Mouse (Mus musculus): ENCODE measurements around the gene Gpn2. TPM values are rescaled to one million over a fixed set of nuclear protein-coding genes. Genes with fewer than 3 reads are reported as not detected.

Gene Gpn2
- polyA plus RNA-seq, 1 experiment from 2014 or later: 8.6 TPM

DNA sequence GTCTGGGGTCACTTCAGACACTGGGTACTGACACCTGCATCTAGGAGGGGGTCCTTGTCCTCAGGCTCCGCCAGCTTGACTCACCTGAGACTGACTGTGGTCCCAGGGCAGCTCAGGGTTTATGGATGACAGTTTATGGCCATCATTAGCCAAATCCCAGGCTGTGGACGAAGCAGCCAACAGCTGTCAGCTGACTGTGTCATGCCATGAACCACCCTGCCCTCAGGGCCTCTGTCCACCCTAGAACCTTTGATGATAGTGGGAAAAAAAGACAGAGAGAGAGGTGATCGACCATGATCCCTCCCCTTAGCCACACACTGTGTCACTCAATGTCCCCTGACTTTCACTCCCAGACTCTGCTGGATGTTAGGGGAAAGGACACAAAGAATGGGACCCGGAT lies 22.5 kb upstream of the Gpn2 start:
- no peaks in the 10 kb centered on the region for H3K36me3 ChIP-seq (replicated peaks)
- no peaks in the 10 kb centered on the region for H3K9me3 ChIP-seq (replicated peaks)
- H3K9ac ChIP-seq: no peak overlapping the region
- H3K4me3 ChIP-seq (replicated peaks): no peak overlapping the region
- H3K4me1 ChIP-seq (replicated peaks): no peaks in the 10 kb centered on the region; the same call in 1 of the 2 replicates
- ATAC-seq (ENCODE audit: insufficient read depth): no peak
- H3K4me2 ChIP-seq: no peak overlapping the region
- no peak overlapping the region for H3K27ac ChIP-seq (replicated peaks)
- H3K27me3 ChIP-seq: no peaks in the 10 kb centered on the region
- 47% methylated on average over 4 of the region's 4 CpGs for WGBS (ENCODE audit: insufficient replicate concordance)

DNA sequence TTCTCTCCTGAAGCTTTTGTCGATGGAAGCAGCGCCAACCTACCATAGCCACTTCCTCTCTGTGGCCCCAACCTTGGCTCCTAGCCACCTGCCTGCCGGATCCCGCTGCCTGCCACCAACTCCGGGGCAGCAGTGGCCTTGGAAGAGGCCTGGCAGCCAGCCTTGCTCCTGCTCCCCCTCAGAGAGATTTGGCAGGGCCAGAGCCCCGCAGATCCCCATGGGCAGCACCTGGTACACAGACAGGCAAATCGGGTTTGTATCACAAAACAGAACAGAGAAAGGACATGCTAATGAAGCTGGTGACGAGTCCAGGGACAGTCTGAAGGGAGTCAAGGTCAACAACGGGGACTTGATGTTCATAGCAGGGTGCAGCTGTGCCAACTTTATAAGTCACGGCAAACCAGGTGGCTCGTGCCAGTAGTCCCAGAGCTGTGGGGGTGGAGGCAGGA lies 21.0 kb upstream of the Gpn2 start:
- no peak for ATAC-seq (ENCODE audit: insufficient read depth)
- no peaks in the 10 kb centered on the region for H3K27me3 ChIP-seq
- no peaks in the 10 kb centered on the region for H3K9me3 ChIP-seq (replicated peaks)
- no peaks in the 10 kb centered on the region for H3K36me3 ChIP-seq (replicated peaks)
- no peaks in the 10 kb centered on the region; the same call in 1 of the 2 replicates for H3K4me1 ChIP-seq (replicated peaks)
- H3K4me3 ChIP-seq (replicated peaks): no peak overlapping the region
- H3K4me2 ChIP-seq: no peak overlapping the region
- no peak overlapping the region for H3K9ac ChIP-seq
- no peak overlapping the region for H3K27ac ChIP-seq (replicated peaks)
- WGBS (ENCODE audit: insufficient replicate concordance): 62% methylated on average over 11 of the region's 11 CpGs

DNA sequence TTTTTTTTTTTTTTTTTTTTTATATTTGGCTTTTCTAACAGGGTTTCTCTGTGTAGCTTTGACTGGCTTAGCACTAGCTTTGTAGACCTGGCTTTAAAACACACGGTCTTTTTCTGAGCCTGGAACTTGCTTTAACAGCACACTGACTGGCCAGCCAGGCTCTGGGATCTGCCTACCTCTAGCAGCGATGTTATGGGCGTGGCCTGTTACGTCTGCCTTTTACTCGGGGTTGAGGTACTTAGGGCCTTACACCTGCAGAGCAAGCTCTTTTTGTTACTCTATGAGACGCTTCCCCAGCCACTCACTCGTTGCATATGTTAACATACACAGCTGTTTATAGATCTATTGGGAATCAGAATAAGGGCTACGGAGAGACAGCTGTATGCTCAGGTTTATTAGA lies 16.9 kb upstream of the Gpn2 start:
- no peak overlapping the region for H3K9ac ChIP-seq
- WGBS (ENCODE audit: insufficient replicate concordance): 23% methylated on average over 8 of the region's 8 CpGs
- ATAC-seq (ENCODE audit: insufficient read depth): no peak
- no peaks in the 10 kb centered on the region for H3K27me3 ChIP-seq
- peaks cover 3% of the 10 kb centered on the region; the same call in 1 of the 2 replicates for H3K4me1 ChIP-seq (replicated peaks)
- no peak overlapping the region for H3K27ac ChIP-seq (replicated peaks)
- no peaks in the 10 kb centered on the region for H3K36me3 ChIP-seq (replicated peaks)
- H3K4me2 ChIP-seq: no peak overlapping the region
- no peaks in the 10 kb centered on the region for H3K9me3 ChIP-seq (replicated peaks)
- no peak overlapping the region for H3K4me3 ChIP-seq (replicated peaks)

DNA sequence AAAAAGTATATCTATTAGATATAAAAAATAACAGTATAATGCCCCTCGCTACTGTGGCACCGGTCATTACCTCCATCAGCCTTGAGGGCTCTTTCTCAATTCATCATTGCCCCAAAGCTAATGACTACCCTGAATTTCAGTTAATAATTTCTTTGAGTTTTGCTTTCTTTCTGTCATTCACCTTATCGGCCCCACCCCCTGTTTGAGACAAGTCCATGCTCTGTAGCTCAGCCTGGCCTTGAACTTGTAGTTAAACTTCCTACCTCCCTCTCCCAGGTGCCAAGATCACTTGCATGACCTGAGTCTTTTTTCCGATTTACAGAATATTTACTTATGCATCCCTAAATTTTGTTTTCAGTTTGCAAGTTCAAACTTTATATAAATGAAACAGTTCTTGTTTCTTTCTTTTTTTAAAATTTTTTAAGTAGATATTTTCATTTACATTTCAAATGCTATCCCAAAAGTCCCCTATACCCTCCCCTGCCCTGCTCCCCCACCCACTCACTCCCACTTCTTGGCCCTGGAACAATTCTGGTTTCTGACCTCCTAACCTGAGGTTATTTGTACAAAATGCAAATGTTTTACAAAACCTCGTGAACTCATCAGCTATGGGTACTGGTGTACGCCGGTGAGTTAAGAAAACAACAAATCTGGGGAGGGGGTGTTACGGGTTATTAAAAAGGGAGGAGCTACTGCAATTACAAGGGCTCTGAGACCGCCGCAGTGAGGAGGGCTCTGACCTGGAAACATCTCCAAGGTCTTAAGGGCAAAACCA lies 14.7 kb upstream of the Gpn2 start:
- no peaks in the 10 kb centered on the region for H3K27me3 ChIP-seq
- H3K4me1 ChIP-seq (replicated peaks): peaks cover 14% of the 10 kb centered on the region
- H3K4me3 ChIP-seq (replicated peaks): no peak overlapping the region
- no peak overlapping the region for H3K9ac ChIP-seq
- H3K4me2 ChIP-seq: peak overlapping the region; percentile 43
- no peaks in the 10 kb centered on the region for H3K36me3 ChIP-seq (replicated peaks)
- ATAC-seq (ENCODE audit: insufficient read depth): peak; percentile 38; the same call in 1 of the 2 replicates
- WGBS (ENCODE audit: insufficient replicate concordance): 58% methylated on average over 10 of the region's 10 CpGs
- H3K9me3 ChIP-seq (replicated peaks): no peaks in the 10 kb centered on the region
- peak overlapping the region; percentile 80 for H3K27ac ChIP-seq (replicated peaks)

DNA sequence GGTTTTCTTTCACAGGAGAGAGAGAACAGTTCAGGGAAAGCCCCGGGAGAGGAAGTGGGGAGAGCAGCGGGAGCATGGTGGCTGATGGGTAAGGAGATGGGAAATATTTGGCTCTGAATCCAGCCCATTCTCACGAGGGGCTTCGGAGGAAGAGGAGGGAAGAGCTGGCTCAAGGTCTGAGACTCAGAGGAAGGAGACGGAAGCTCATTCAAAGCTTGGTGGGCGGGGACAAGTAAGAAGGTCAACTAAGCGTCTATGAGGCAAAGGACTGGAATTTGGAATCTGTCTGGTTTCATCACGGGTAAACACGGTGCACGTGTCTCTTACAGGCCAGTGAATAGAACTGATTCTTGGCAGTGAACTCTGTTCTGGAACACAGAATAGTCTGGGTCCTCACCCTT lies 14.1 kb upstream of the Gpn2 start:
- H3K9ac ChIP-seq: no peak overlapping the region
- H3K27me3 ChIP-seq: no peaks in the 10 kb centered on the region
- H3K9me3 ChIP-seq (replicated peaks): no peaks in the 10 kb centered on the region
- H3K36me3 ChIP-seq (replicated peaks): no peaks in the 10 kb centered on the region
- H3K27ac ChIP-seq (replicated peaks): peak overlapping the region; percentile 80
- peaks cover 17% of the 10 kb centered on the region for H3K4me1 ChIP-seq (replicated peaks)
- no peak overlapping the region for H3K4me3 ChIP-seq (replicated peaks)
- peak overlapping the region; percentile 43 for H3K4me2 ChIP-seq
- WGBS (ENCODE audit: insufficient replicate concordance): 40% methylated on average over 10 of the region's 10 CpGs
- ATAC-seq (ENCODE audit: insufficient read depth): peak; percentile 56; the same call in 1 of the 2 replicates

DNA sequence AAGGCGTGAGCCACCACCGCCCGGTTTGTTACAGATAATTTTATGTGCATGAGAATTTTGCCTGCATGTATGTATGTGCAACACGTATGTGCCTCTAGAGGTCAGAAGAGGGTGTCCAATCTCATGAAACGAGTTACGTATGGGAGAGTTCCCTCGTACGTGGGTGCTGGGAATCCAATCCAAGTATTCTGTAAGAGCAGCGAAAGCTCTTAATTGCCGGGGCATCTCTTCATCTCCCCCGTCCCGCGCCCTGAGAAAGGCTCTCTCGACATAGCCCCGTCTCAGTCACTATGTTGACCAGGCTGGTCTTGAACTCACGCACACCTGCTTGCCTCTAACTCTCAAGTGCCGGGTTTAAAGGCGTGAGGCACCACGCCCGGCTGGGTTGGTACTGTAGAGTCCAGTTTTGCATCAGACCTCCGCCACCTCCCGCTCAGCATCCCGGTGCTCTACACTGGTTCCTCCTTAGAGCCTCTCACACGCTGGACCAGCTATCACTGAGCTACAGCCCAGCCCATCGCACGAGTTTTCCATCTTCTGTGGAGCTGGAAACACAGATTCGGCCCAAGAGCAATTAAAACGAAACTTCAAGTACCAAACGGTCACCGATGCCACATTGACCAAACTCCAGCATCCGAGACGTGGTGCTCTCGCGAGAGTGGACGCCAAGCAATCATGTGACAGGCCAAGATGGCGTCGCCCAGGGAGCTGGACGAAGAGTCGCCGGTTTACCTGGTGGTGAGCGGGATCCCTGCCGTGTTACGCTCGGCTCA lies 9.9 kb upstream of the Gpn2 start, which contains the start of gene Gpatch3:
TSS of gene Gpatch3 (plus strand) at position 676 of the 773 bp plus-strand sequence.
- Histone ChIP-seq H3K36me3 (replicated peaks) (peaks cover 14% of the 10 kb centered on the region), H3K4me1 (replicated peaks) (peaks cover 31% of the 10 kb centered on the region), H3K9ac (peak within 1 kb of the TSS; percentile 83), H3K27ac (replicated peaks) (peak within 1 kb of the TSS; percentile 88), H3K4me3 (replicated peaks) (peak within 1 kb of the TSS; percentile 89), H3K4me2 (peak within 1 kb of the TSS; percentile 97), H3K9me3 (replicated peaks) (no peaks in the 10 kb centered on the region), H3K27me3 (no peaks in the 10 kb centered on the region)
- peak; percentile 79 for ATAC-seq (ENCODE audit: insufficient read depth)
- WGBS (ENCODE audit: insufficient replicate concordance): 5% methylated on average over 44 of the region's 44 CpGs

DNA sequence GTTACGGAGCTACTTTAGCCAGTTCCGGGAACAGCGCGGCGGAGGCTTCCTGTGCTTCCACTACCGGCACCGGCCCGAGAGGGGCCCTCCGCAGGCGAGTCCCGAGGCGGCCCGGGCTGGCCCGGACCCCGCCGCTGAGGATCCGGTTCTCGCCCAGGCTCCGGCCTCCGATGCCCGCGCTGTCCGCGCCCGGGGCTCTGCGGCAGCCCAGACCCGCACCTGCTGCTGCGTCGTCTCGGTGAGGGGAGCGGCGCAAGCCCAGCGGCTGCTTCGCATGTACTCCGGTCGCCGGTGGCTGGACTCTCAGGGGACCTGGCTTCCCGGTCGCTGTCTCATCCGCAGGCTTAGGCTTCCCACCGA lies 9.3 kb upstream of the Gpn2 start:
- Histone ChIP-seq H3K4me1 (replicated peaks) (peaks cover 31% of the 10 kb centered on the region), H3K36me3 (replicated peaks) (peaks cover 20% of the 10 kb centered on the region), H3K4me3 (replicated peaks) (peak overlapping the region; percentile 89), H3K4me2 (peak overlapping the region; percentile 97), H3K27ac (replicated peaks) (peak overlapping the region; percentile 88), H3K9ac (peak overlapping the region; percentile 83), H3K9me3 (replicated peaks) (no peaks in the 10 kb centered on the region), H3K27me3 (no peaks in the 10 kb centered on the region)
- WGBS (ENCODE audit: insufficient replicate concordance): 1% methylated on average over 41 of the region's 41 CpGs
- ATAC-seq (ENCODE audit: insufficient read depth): peak; percentile 48

DNA sequence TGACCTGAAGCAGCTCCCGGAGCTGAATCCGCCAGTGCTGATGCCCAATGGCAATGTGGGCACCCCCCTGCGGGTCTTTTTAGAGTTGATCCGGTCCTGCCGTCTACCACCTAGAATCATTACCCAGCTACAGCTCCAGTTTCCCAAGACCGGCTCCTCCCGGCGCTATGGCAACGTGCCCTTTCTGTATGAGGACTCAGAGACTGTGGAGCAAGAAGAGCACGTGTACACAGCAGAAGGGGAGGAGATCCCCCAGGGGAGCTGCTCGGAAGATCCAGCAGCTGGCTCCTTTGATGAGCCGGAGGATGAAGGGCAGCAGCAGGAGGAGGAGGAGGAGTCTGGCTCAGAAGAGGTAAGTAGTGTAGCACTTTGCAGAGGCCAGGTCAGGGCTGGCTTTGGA lies 6.2 kb upstream of the Gpn2 start:
- Histone ChIP-seq H3K36me3 (replicated peaks) (peaks cover 44% of the 10 kb centered on the region), H3K4me2 (no peak overlapping the region), H3K4me3 (replicated peaks) (no peak overlapping the region), H3K9me3 (replicated peaks) (no peaks in the 10 kb centered on the region), H3K9ac (no peak overlapping the region), H3K27ac (replicated peaks) (no peak overlapping the region), H3K27me3 (no peaks in the 10 kb centered on the region), H3K4me1 (replicated peaks) (peaks cover 31% of the 10 kb centered on the region)
- WGBS (ENCODE audit: insufficient replicate concordance): 80% methylated on average over 12 of the region's 12 CpGs
- ATAC-seq (ENCODE audit: insufficient read depth): no peak

DNA sequence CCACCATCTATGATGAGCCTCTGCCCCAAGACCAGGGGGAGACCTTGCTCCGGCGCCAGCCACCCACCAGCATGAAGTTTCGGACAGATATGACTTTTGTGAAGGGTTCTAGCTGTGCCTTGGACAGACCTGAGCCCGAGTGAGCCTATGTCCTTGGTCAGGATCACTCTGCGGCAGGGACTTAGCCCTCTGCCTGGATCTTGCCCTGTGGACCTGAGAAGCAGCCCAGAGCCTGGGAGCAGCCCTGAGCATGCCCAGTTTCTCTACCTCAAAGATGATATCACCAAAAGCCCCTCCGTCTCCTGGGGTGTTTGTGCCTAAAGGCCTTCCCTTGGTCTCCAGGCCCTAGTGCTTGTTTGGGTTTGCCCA lies 488 bp upstream of the Gpn2 start:
- peak overlapping the region; percentile 82 for H3K27ac ChIP-seq (replicated peaks)
- H3K9ac ChIP-seq: peak overlapping the region; percentile 83
- H3K4me1 ChIP-seq (replicated peaks): peaks cover 30% of the 10 kb centered on the region
- H3K4me2 ChIP-seq: peak overlapping the region; percentile 95
- peak overlapping the region; percentile 88 for H3K4me3 ChIP-seq (replicated peaks)
- H3K9me3 ChIP-seq (replicated peaks): no peaks in the 10 kb centered on the region
- peak; percentile 7; the same call in 1 of the 2 replicates for ATAC-seq (ENCODE audit: insufficient read depth)
- 50% methylated on average over 6 of the region's 6 CpGs for WGBS (ENCODE audit: insufficient replicate concordance)
- no peaks in the 10 kb centered on the region for H3K27me3 ChIP-seq
- H3K36me3 ChIP-seq (replicated peaks): peaks cover 64% of the 10 kb centered on the region

DNA sequence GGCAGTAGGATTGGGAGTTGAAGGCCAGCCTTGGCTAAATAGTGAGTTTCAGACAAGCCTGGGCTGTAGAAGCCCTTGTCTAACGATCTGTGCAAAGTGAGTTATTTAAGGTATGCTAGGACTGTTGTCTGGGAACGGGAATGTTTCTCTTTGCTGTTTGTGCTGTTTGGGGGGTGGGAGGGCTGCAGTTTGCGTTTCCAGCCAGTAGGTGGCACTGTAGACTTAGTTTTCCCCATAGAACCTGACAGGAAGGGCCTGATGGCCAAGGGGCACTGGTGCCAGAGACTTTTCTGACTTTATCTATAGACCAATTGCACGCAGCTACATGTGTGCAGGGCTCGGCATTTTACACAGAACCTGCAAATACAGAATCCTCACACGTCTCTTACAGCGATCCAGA lies 8.4 kb downstream of the Gpn2 start:
- Histone ChIP-seq H3K4me1 (replicated peaks) (peaks cover 11% of the 10 kb centered on the region), H3K36me3 (replicated peaks) (peaks cover 43% of the 10 kb centered on the region), H3K4me2 (no peak overlapping the region; the same call in 1 of the 2 replicates), H3K27me3 (no peaks in the 10 kb centered on the region; the same call in 1 of the 2 replicates), H3K27ac (replicated peaks) (no peak overlapping the region), H3K9me3 (replicated peaks) (no peaks in the 10 kb centered on the region), H3K4me3 (replicated peaks) (no peak overlapping the region), H3K9ac (no peak overlapping the region)
- ATAC-seq (ENCODE audit: insufficient read depth): no peak
- 25% methylated on average over 7 of the region's 7 CpGs for WGBS (ENCODE audit: insufficient replicate concordance)

DNA sequence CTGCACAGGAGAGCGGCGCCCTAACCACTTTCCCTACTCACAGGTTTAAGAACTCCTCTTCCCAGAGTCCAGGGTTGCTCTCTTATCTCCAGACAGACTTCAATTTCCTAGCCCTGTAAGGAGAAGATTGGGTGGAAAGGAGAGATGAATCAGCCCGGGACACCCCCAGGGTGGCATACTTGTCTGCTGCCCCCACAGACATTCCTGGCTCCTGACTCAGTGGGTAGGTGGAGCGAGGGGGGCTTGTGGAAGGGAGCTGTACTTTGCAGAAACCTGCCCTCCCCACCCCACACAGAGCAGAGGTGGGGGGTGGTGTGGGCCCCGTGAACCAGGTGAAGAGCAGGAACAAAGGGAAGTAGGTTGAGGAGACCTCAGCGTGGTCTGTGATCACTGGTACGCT lies 11.4 kb downstream of the Gpn2 start:
- WGBS (ENCODE audit: insufficient replicate concordance): 50% methylated on average over 7 of the region's 7 CpGs
- no peak overlapping the region for H3K9ac ChIP-seq

More for the DNA sequence above, 11.4 kb downstream of the Gpn2 start:
- peaks cover 28% of the 10 kb centered on the region for H3K27me3 ChIP-seq
- no peak for ATAC-seq (ENCODE audit: insufficient read depth)
- no peaks in the 10 kb centered on the region for H3K9me3 ChIP-seq (replicated peaks)
- H3K27ac ChIP-seq (replicated peaks): no peak overlapping the region
- H3K4me3 ChIP-seq (replicated peaks): no peak overlapping the region
- peaks cover 17% of the 10 kb centered on the region for H3K36me3 ChIP-seq (replicated peaks)
- H3K4me1 ChIP-seq (replicated peaks): peaks cover 34% of the 10 kb centered on the region
- H3K4me2 ChIP-seq: no peak overlapping the region
